Mouse (Mus musculus): ENCODE results near the gene Timm23. TPM values are rescaled to one million over a fixed set of nuclear protein-coding genes. Genes with fewer than 3 reads are reported as not detected.
"Not testable (repeated sequence)": the region's sequence is repeated elsewhere in the genome, so short reads cannot be mapped to it uniquely, and the experiment has no call there.

Timm23 gene
- polyA plus RNA-seq, 1 experiment, result 174 TPM

DNA sequence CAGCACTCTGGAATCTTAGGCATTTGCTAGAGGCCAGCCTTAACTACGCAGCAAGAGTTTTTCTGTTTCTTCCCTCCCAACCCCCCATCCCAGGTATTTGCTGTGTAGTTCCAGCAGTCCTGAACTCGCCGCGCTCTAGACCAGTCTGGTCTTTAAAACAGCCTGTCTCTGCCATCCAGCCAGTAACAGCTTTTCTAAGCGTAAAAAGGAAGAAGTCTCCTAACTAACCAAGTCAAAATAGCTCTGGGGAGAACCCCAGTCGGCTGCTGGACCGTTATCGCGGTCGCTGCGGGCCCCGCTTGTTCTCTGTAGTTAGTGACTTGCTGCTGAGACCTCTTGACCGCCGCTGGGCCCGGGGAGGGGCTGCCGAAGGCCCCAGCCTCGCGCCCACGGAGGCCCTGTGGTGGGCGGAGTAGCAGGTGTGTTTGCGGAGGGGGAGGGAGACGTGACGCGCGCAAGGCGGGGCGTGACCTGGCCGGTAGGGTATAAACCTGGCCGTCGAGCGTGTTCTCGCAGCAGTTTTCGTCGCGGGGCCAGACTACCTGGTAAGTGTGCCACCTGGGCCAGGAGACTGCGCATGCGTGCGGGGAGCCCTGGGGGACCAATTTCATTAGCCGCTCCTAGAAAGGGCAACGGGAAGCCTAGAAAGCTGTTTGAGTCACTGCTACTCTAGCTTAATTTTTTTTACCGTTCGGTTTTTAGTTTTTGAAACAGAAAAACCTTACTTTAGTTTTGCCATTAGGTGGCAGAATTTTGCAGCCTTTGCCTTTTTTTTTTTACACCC is 36.2 kb downstream of the Timm23 start:
- DNase-seq (ENCODE audit: low read depth), result no peak

DNA sequence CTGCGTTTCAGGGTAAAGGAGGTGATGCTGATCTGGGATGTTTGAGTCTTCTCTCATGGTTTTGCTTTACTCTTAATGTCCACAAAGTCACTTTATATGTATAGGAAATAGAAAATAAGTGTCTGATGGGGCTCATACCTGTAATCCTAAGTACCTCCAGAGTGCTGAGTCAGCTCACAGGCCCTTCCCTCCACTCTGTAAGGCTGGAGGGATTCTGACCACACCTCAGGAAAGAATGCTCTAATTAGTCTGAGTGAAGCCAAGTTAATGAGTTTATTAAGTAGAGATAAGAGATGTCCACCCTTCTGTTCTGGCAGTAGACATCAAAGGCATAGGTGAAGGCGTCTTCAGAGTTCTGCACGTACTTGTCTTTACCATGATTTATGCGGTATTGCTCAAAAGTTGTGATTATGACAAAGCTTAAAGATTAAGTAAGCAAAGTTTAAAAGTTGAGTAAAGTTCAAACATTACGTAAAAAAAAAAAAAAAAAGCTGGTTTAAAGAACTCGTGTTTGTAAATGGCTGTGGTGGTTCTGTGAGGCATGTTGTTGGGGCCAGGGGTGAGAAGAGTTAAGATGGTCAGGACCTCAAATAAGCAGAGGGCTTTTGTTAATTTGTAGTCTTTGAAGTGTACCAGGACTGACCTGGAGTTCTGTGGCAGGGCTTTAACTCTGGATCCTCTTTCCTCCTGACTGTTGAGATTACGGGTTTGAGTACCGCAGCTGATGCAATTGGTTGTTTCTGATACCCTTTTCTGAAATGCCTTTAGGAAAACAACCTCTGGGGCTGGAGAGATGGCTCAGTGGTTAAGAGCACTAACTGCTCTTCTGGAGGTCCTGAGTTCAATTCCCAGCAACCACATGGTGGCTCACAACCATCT is 37.3 kb downstream of the Timm23 start:
- DNase-seq (ENCODE audit: low read depth), result peak; percentile 84

DNA sequence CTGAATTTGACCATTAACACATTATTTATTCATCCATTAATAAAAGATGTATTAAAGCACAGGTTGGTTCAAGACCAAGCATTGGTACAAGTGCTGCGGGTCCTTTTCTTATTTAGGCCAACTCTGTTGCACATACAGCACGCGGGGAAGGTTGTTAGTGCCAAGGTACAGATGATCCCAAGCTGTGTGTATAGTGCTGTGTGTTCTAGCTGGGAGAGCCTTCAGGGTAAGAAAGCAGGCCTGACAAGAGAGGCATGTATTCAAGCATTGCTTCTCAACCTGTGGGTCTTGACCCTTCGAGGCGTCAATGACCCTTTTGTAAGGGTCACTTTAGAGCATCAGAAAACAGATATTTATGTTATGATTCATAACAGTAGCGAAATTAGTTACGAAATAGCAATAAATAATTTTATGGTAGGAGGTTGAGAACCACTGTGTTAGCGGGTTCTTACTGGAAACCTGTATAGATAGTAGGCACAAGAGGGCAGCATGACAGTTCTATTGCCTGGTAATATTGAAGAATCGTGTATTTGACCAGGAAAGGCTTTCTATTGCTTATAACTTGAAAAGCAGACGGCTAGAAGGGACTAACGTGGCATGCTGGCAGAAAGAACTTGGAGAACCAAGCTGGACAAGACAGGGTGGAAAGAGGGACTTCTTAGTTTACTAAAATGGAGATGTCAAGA is 38.4 kb downstream of the Timm23 start:
- peak; percentile 87 for DNase-seq (ENCODE audit: low read depth)

DNA sequence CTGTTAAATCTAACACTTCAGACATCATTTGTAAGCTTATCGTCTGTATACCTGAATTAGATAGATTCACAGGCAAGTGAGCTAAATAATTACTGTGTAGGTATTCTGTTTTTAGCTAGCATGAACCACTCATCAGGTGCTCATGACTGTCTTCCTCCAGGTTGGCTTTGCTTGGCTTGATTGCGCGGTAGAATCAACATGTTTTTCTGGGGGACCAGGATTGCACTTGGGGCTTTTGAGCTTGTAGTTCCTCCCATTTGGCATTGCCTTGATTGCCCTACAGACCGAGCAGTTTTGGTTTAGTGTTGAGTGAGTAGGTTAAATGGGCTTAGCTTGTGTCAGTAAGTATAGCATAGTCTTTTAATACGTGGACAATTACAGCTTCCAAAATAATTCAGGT is 39.5 kb downstream of the Timm23 start:
- DNase-seq (ENCODE audit: low read depth), result no peak

DNA sequence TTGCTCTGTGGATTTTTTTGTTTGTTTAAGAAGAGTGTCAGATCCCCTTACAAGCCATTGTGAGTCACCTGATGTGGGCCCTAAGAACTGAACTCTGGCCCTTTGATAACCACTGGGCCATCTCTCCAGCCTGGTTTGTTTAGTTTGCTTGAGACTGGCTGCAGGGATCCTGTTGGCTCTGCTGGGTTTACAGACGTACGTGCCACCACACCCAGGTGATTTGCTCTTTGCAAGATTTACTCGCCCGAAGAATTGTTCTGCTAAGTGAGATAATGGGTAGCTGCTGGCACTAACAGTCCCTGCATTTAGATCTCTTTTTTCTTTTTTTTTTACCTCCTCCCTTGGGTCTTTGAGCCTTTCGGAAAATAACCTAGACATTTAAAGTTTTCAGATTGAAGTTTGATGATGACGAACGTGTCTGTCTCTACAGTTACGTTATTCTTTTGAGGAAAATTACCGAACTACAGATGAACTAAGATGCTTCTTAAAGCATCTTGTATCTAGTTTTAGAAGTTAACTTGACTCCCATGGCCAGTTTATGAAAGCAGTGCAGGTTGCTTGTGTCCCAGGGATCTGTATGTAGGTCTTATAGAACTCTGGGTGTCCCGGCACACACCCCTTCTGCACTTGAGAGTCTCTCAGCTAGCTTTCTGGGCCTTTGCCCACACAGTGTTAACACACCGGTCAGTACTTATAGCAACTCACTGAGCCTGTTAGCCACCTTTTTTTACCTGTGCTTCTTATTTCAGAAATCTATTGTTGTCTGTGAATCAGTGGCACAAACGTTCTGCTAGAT is 40.4 kb downstream of the Timm23 start:
- DNase-seq (ENCODE audit: low read depth), result no peak

DNA sequence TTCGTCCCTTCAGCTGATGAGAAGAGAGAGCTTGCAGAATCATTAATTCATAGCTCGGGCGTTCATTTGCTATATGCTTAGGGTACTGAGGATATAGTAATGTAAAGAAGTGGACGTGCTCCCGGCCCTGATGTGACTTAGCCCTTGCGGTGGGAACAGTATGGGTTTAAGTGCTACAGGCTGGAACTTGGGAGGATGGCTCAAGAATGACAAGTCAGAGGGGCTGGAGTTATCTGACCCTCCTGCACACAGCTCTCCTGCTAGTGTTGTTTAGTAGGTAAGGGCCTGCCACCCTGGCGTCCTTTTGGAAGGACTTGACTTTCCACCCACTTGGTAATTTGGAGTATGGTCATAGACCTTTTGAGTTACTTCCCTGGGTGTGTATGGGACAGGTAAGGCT is 41.1 kb downstream of the Timm23 start:
- no peak for DNase-seq (ENCODE audit: low read depth)

- peak; percentile 89 for DNase-seq (ENCODE audit: low read depth)
These were observed 41.9 kb downstream of the Timm23 start, which contains the start of gene Ncoa4 for GRCm38 (mm10) chr14:32159690-32160246. Ncoa4 (plus strand) TSS chr14:32159865.

DNA sequence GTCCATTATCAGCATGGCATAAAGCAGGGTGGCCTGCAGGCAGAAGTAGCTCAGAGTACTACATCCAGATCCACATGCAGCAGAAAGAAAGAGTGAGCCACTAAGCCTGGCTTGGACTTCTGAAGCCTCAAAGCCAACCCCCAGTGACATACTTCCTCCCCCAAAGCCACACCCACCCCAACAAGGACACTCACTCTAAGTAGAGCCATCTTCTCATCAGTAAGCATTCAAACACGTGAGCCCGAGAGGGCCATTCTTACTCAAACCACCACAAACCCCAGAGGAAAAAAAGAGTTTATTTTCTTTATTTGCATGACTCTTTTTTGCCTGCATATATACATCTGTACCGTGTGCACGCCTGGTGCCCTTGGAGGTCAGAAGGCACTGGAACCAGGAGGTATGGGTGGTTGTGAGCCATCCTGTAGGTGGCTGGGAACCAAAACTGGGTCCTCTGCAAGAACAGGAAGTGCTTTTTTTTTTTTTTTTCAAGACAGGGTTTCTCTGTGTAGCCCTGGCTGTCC is 42.5 kb downstream of the Timm23 start:
- no peak for DNase-seq (ENCODE audit: low read depth)

GRCm38 (mm10) chr14:32154758-32155157 is 46.9 kb downstream of the Timm23 start:
- DNase-seq (ENCODE audit: low read depth), result no peak

DNA sequence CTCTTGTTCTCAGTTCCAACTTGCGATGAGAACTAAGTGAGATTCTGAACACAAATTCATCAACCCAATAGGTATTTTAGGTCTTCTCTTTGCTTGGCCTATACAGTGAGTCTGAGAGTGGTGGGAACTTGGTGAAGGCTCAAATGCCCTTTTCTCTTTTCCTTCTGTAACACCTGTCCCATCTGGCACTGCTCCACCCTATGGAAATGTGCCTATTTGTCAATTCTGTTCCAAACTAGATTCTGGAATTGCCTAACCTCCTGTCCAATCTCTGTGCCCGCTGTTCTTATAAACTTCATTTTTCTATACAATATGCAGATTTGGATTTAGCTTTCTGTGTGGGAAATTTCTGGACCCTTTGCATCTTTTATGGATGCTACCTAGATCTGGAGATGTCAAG is 48.5 kb downstream of the Timm23 start:
- no peak for DNase-seq (ENCODE audit: low read depth)

- DNase-seq (ENCODE audit: low read depth), result no peak
These were observed 49.3 kb downstream of the Timm23 start for GRCm38 (mm10) chr14:32152243-32152965.

- DNase-seq (ENCODE audit: low read depth), result no peak
These were observed 50.8 kb downstream of the Timm23 start for GRCm38 (mm10) chr14:32150872-32151271.

DNA sequence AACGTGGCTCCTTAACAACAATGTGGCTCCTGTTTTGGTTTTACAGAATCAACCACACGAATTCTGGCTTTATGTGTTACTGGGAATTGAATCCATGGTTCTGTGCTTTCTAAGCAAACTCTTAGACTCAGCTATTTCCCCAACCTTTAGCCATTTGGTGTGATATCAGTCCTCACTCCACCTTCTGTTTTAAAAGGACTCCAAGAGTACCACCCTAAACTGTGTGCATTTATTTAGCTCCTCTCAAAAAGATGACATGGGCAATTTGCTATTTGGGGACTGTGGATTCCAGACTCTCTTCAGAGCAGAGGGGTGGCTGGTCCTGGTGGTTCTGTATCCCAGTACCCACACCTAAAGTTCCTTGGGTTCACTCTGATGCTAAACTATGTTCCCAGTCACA is 55.1 kb downstream of the Timm23 start:
- no peak for DNase-seq (ENCODE audit: low read depth)

DNA sequence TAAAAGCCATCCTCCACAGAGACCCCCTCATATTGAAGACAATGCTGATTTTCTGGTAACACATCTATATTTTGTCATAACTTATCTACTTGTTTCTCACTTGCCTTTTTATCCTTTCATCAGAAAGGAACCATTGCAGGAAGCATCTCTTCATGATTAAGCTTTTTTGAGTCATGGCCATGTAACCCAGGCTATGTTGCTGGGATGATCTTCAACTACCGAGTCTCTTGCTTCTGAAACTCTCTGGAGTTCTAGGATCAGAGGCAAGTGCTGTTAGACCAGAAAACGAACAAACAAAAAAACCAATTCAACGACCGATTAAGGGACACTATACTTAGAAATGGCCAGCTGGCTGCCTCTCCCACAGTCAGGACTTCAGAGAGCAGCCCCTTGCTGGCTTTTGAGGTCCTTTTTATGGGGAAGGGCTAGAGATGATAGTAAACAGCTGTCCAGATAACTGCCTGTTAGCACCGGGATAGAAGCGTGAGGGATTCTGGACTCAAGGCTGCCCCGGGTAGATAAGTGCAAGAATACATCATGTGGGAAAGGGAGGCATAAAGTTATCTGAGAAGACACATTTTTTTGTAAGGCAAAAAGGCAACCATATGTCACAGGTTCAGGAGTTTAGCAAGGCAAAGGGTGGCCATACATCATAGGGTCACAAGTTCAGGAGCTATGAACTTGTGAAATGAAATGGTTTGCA is 55.7 kb downstream of the Timm23 start:
- no peak for DNase-seq (ENCODE audit: low read depth)

DNA sequence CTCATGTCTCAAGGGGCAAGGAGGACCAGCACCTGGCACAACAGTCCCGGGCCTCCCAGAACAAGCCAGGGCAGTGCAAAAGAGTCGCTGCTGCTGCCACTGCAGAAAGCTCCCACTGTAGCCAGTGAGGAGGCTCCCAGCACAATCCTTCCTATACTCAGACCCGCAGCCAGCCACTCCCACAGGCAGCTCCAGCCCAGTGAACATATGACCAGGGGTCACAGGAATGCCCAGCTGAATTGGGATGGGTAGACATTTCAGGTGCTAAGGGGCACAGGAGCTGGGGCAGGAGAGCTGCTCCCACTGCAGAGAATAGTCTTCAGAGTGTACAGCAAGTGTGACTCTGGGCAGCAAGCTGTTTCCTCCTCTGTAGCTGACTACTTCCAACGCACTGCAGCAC is 56.3 kb downstream of the Timm23 start:
- no peak for DNase-seq (ENCODE audit: low read depth)

DNA sequence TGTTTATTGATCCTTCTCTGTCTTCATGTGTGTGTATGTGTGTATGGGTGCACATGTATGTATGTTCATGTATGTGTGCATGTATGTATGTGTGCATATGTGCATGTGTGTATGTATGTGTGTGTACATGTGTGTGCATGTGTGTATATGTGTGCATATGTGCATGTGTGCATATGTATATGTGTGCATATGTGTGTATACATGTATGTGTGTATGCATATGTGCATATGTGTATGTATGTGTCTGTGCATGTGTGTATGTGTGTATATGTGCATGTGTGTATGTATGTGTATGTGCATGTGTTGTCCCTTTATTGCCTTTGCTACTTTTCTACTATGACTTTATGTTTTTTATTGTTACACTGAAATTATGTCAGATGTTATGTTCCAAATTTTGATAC is 57.0 kb downstream of the Timm23 start:
- DNase-seq (ENCODE audit: low read depth), result no peak

- no peak for DNase-seq (ENCODE audit: low read depth)
These were observed 60.0 kb downstream of the Timm23 start, which contains the start of gene Msmb for GRCm38 (mm10) chr14:32141723-32142122. Msmb (plus strand) TSS chr14:32142023.

DNA sequence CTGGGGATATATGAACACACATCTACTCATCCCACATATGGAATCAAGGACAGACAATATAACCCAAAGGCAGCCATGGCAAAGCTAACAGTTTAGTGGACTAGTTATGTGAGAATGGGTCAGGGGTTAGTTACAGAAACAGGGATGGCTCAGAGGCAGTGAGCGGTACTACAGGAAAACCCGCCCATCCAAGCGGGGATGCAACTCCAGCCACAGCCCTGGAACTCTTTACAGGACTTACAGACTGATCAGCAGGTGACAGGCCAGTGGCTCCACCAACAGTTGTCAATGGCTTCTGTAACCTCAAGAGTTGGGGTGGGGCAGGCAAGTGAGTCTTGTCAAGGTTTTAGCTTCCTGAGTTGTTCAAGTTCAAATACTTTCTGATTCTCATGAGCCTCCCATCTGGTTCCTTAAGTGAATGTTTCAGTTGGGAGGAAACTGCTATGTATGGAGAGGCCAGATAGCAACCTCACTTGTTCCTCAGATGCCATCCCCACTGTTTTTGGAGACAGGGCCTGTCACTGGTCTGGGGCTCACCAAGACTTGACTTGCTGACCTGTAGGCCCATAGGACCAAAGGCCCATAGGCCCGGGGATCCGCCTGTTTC is 61.2 kb downstream of the Timm23 start:
- no peak for DNase-seq (ENCODE audit: low read depth)

- not testable (repeated sequence) for DNase-seq (ENCODE audit: low read depth)
These were observed 65.2 kb downstream of the Timm23 start for GRCm38 (mm10) chr14:32136467-32136866.
